Mouse (Mus musculus) testis, postnatal 14 days (tissue): ENCODE results near the gene Stam.
"Not testable (repeated sequence)": the region's sequence is repeated elsewhere in the genome, so short reads cannot be mapped to it uniquely, and the experiment has no call there.

Experiments used
- DNase-seq: peaks from one replicate; pipeline ENCODE4 v3.0.0; 2021; ENCODE audit warnings: low spot score

Stam gene

GRCm38 (mm10) chr2:14073362-14074220 is at the start of gene Stam:
Gene Stam (plus strand): TSS chr2:14074098.
- DNase-seq, result peak; percentile 90

GRCm38 (mm10) chr2:14041249-14041648 is 32.6 kb upstream of the Stam start:
- DNase-seq, result no peak

DNA sequence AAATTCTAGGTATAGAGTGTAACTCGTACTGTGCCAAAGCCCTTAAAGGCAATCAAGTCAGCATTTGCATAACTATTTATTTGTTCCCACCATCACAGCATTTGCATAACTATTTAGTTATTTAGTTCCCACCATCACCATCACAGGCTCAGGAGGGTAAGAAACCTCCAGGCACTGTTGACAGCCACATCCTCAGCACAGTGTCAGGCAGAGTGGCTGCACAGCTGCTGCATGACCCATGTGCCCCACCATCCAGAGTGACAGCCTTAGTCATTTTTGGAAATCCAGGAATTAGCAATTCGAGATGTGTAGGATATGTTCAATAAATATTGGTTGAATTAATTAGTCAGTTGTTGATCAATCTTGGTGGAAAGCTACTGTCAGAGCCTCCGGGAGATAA is 30.9 kb upstream of the Stam start:
- DNase-seq, result no peak

GRCm38 (mm10) chr2:14043577-14044170 is 30.2 kb upstream of the Stam start:
- no peak for DNase-seq

- no peak for DNase-seq
These were observed 25.5 kb upstream of the Stam start for GRCm38 (mm10) chr2:14048381-14048780.

GRCm38 (mm10) chr2:14048808-14049207 is 25.1 kb upstream of the Stam start:
- DNase-seq, result no peak

DNA sequence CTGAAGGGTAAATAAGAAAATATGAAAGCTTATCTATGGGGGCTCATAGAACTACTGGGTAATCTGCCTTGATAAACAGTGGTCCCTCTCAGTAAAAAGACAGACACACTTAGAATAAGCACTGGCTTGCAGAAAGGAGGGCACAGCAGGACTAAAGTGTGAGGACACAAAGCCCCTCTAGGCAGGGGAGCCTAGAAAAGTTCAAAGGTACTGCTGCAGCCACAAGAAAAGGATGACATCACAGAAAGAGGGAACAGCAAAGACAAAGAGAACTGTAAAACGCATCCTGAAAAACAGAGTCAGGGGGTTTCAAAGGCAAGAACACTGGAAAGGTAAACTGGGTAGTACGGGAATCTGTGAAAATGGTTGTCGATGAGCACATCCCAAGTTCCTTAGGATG is 20.3 kb upstream of the Stam start:
- DNase-seq, result no peak

- DNase-seq, result no peak
These were observed 19.7 kb upstream of the Stam start for GRCm38 (mm10) chr2:14054163-14054562.

DNA sequence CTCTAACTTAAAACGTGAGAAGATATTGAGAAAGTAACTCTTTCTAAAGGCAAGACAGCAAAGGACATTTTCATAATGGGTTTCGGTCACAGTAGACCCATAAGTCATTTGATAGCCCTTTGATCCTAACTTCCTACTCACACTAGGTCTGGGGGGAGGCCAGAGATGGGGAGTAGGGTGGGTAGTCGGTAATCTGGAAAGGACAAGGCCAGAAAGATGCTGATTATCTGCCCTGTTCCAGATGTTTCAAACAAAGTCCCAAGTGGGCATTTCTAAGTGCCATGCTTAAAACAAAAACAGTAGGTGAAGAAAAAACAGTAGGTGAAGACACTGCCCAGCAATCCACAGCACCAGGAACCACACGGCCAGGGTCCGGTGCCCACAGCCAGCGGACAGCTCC is 19.2 kb upstream of the Stam start:
- no peak for DNase-seq

- DNase-seq, result peak; percentile 67
These were observed 18.7 kb upstream of the Stam start for GRCm38 (mm10) chr2:14055168-14055565.

- DNase-seq, result peak; percentile 86
These were observed 18.1 kb upstream of the Stam start, which contains the start of gene Hacd1 for GRCm38 (mm10) chr2:14055566-14056331. Gene Hacd1 (minus strand): TSS chr2:14056135.

DNA sequence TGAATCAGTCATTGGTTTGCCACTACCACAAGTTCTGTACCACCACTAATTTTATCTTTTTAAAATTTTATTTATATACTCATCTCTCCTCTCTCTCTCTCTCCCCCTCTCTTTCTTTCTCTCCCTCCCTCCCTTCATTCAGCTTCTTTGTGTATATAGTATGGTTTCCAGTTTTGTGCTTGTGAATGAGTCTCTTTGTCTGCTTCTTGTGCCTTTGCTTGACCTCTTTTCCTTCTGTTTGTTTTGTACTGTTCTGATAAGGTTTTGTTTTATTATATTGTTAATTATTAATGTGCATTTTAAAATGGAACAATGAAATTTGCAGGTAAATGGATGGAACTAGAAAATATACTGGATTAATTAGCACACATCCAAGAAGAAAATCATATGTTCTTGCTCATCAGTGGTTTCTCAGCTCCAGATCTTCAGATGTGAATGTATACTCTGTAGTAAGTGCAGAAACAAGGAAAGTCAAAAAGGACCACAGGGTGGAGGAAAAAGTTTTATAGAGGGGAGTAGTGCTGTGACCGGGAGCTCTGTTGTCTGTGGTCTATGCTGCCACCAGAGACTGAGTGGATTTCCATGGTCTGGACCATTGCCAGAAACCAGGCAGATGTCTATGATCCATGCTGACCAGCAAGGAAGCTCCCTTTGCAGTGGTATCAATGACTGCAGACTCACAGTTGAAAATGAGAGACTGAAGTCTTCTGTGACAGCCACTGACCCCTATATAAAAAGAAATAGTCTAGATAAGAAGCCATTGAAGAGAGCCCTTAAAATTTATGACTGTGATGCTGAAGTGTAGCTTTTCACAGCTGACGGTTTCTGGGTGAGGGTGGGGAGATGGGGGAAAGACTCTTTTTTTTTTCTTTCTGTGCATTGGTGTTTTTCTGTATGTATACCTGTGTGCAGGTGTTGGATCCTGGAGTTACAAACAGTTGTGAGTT is 7.9 kb upstream of the Stam start:
- DNase-seq, result no peak

- no peak for DNase-seq
These were observed 4.9 kb upstream of the Stam start for GRCm38 (mm10) chr2:14069027-14069426.

DNA sequence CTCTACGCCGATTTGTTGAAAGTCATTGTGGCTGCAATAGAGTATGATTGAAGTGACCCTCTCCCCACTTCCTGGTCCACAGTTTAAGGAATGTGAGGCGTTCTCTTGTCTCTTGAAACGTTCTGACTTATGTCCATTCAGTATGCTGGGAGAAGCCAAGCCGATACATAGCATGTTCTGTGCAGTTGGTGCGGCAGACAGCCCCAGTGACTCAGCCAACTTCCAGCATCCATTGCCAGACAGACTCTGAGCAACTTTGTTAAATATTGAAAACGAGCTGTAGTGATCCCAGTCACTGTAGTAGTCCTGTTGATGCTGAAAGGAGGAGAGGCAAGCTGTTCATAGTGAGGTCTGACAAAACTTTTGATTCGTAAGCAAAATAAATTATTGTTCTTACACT is 3.4 kb upstream of the Stam start:
- DNase-seq, result no peak

GRCm38 (mm10) chr2:14073008-14073361 is 913 bp upstream of the Stam start:
- DNase-seq, result no peak

GRCm38 (mm10) chr2:14074221-14074901 is 463 bp downstream of the Stam start:
- no peak for DNase-seq

GRCm38 (mm10) chr2:14078527-14078926 is 4.6 kb downstream of the Stam start:
- not testable (repeated sequence) for DNase-seq

DNA sequence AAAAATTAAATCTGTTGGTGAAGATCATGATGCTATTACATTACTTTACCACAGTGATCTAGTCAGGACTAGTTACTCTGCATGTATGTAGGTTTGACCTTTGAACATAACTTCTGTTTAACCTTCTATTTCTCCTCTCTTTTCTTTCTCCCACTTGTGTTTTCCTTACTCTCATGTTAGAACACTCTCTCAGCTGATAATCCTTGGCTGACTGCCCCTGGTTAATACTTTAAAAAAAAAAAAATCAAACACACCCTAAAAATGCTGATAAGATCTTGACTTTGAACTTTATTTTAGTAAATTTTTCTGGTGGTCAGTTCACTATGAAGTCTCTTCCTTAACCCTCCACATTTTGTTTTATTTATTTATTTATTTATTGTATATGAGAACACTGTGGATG is 26.6 kb downstream of the Stam start:
- DNase-seq, result no peak

DNA sequence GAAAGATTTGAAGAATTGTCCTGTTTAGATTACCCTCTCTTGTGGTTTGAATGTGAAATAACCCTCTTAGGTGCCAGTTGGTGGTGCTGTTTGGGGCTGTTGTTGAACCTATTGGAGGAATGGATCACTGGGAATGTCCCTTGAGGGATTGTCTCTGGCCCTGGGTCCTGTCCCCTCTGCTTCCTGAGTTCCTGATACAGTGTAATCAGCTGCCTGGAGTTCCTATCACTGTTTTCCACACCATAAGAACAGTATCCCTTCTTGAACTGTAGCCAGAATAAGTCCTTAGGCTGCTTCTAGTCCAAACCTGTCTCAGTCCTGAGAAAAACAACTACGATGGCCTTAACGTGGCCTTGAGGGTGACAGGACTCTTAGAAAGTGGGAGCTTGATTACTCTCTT is 28.7 kb downstream of the Stam start:
- DNase-seq, result no peak

DNA sequence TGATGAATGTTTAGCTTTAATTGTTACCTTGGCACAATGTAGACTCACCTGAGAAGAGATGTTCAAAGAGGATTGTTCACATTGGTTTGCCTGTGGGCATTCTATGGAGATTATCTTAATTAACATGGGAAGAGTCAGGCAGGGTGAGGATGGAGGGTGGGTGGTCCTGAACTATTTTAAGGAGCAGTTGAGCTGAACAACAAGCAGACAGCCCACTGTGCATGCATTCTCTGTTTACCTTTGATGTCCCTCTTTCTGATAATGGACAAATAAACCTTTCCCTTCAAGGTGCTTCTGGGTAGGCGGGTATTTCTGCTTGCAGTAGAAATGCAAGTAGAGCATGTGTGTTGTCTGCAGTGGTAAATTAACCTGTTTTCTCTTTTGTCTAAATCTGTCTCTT is 30.0 kb downstream of the Stam start:
- DNase-seq, result no peak

DNA sequence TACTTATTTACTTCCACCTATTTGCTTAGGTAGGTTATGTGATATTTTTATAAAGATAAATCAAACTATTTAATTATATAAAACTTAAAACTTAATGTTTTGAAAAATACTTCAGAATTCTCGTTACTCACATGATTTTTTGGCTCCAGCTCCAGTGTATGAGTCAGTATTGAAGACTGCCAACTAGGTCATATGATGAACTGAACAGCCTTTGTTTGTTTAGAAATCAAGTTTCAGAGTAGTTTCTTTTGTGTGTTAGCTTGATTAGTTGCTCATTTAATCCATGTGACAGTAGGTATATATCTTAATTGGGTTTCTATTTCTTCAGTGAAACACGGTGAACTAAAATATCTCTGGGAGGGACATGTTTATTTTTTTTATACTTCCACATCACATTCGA is 33.8 kb downstream of the Stam start:
- no peak for DNase-seq
